Mouse (Mus musculus): ENCODE data around the gene Gphn. TPM values are rescaled to one million over a fixed set of nuclear protein-coding genes. Genes with fewer than 3 reads are reported as not detected.
A peak's percentile ranks its signal among the peaks of the same experiment; 100 is the strongest.

Gene Gphn
- total RNA-seq, 1 experiment = 7.3 TPM

DNA sequence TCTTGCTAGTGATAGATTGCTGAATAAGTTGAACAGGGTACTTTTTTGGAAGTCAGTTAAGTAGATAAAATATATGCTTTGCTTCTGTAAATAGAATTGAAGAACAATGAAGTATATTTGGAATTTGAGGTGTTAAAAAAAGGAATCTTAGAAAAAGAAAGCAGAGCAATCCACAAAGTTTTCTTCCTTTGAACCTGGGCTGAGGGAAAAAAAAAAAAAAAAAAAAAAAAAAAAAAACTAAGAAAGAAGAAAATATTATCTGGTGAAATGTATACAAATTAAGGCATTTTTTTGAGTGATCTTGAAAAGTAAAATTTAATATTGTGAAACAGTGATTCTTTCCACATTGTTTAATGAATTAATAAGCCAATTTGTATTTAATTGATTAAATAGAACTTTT, 6.4 kb downstream of the Gphn start:
- in situ Hi-C loops (cut with MboI; ENCODE audit: low sequenced_read_pairs in 2 of 2, unreplicated experiment in 2 of 2) = no loop called here
- Histone ChIP-seq H3K27ac (ENCODE audit: insufficient read depth, low read depth, low read length, poor library complexity, severe bottlenecking) (no peak overlapping the region), H3K9ac (ENCODE audit: insufficient read depth, low read depth, low read length, poor library complexity, severe bottlenecking) (no peak overlapping the region), H3K9me3 (ENCODE audit: control insufficient read depth, insufficient read depth, low read depth, low read length) (no peaks in the 10 kb centered on the region), H3K36me3 (ENCODE audit: control insufficient read depth, insufficient read depth, low read length, poor library complexity, severe bottlenecking) (no peaks in the 10 kb centered on the region), H3K4me3 (ENCODE audit: insufficient read depth in 1 of 2, low read depth in 1 of 2, low read length in 2 of 2, poor library complexity in 1 of 2, severe bottlenecking in 1 of 2) (no peak overlapping the region), H3K4me1 (ENCODE audit: control insufficient read depth in 2 of 2, insufficient read depth in 2 of 2, low read length in 2 of 2, poor library complexity in 1 of 2) (no peaks in the 10 kb centered on the region)
- TF ChIP-seq HCFC1 (IDR thresholded peaks at IDR 0.05; ENCODE audit: borderline replicate concordance, insufficient read depth, low read length) = no peak
- DNase-seq (ENCODE audit: low read depth, low spot score) = no peak

DNA sequence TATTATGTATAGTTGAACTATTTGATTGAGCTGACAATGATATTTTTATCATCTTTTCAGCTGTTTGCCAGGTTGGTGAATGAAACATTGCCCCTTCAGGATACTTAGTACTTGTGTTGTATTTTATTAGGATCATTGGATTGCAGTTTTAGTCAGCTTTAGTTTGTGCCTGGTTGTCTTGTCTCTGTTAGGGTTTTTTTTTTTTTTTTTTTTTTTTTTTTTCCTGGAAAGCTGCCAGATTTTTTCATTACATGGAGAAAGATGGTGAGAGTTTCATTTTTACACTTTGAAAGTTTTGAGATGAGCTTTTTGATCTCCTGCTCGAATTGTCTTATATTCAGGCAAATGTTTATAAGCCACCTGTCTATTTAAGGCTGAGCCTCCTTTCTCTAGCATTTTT, 22.2 kb downstream of the Gphn start:
- in situ Hi-C loops (cut with MboI; ENCODE audit: low sequenced_read_pairs in 2 of 2, unreplicated experiment in 2 of 2) = no loop called here
- no peak for DNase-seq (ENCODE audit: low read depth, low spot score)
- no peaks in the 10 kb centered on the region for H3K9me3 ChIP-seq (ENCODE audit: control insufficient read depth, insufficient read depth, low read depth, low read length)
- TF ChIP-seq HCFC1 (IDR thresholded peaks at IDR 0.05; ENCODE audit: borderline replicate concordance, insufficient read depth, low read length) (no peak), ZNF384 (IDR thresholded peaks at IDR 0.05; ENCODE audit: low read depth, low read length) (peak; percentile 50; the same call in 1 of the 2 replicates)
- no peak overlapping the region for H3K27ac ChIP-seq (ENCODE audit: insufficient read depth, low read depth, low read length, poor library complexity, severe bottlenecking)
- H3K9ac ChIP-seq (ENCODE audit: insufficient read depth, low read depth, low read length, poor library complexity, severe bottlenecking) = no peak overlapping the region
- no peaks in the 10 kb centered on the region for H3K4me1 ChIP-seq (ENCODE audit: control insufficient read depth in 2 of 2, insufficient read depth in 2 of 2, low read length in 2 of 2, poor library complexity in 1 of 2)
- no peak overlapping the region for H3K4me3 ChIP-seq (ENCODE audit: insufficient read depth in 1 of 2, low read depth in 1 of 2, low read length in 2 of 2, poor library complexity in 1 of 2, severe bottlenecking in 1 of 2)
- no peaks in the 10 kb centered on the region for H3K36me3 ChIP-seq (ENCODE audit: control insufficient read depth, insufficient read depth, low read length, poor library complexity, severe bottlenecking)

DNA sequence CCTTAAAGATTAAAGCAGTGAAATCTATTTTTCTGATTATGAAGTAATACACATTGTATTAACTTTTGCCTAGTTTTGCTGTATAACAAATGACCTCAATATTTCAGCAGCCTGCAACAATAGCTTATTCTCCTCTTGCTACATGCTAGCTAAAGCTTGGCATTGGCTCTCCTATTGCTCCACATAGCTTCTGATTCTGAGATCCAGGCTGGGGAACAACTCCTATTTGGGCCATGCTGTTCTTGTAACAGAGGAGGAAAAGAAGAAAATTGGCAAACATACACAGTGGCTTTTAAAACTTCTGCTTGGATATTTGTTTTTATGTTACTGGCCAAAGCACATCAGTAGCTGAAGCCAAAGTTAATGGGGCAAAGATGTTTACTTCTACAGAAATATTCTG, 23.0 kb downstream of the Gphn start:
- H3K36me3 ChIP-seq (ENCODE audit: control insufficient read depth, insufficient read depth, low read length, poor library complexity, severe bottlenecking) = no peaks in the 10 kb centered on the region
- no peak for DNase-seq (ENCODE audit: low read depth, low spot score)

DNA sequence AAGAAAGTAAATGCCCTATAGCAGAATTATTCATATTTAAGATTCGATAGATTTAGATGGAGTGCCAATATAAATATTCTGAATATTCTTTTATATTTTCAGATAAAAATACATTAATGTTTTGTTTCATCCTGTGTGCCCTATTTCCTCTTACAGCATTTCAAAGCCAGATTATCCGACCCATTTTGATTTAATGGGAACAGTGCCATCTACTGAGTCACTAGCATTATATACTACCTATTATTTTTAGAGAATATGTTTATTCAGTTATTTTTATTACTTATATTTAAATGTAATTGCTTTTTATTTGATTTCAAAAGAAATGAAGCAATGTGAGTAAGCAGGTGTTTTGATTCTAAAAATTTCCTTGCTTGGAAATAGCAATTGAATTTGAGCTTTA, 51.2 kb downstream of the Gphn start:
- Histone ChIP-seq H3K9me3 (ENCODE audit: control insufficient read depth, insufficient read depth, low read depth, low read length) (no peaks in the 10 kb centered on the region), H3K36me3 (ENCODE audit: control insufficient read depth, insufficient read depth, low read length, poor library complexity, severe bottlenecking) (no peaks in the 10 kb centered on the region), H3K9ac (ENCODE audit: insufficient read depth, low read depth, low read length, poor library complexity, severe bottlenecking) (no peak overlapping the region), H3K27ac (ENCODE audit: insufficient read depth, low read depth, low read length, poor library complexity, severe bottlenecking) (no peak overlapping the region), H3K4me1 (ENCODE audit: control insufficient read depth in 2 of 2, insufficient read depth in 2 of 2, low read length in 2 of 2, poor library complexity in 1 of 2) (no peaks in the 10 kb centered on the region), H3K4me3 (ENCODE audit: insufficient read depth in 1 of 2, low read depth in 1 of 2, low read length in 2 of 2, poor library complexity in 1 of 2, severe bottlenecking in 1 of 2) (no peak overlapping the region)
- TF ChIP-seq ZC3H11A (IDR thresholded peaks at IDR 0.05; ENCODE audit: borderline replicate concordance, low read depth, low read length) = no peak
- no peak for TF ChIP-seq MAFK (IDR thresholded peaks at IDR 0.05; ENCODE audit: insufficient read depth, low read depth, low read length)
- TF ChIP-seq ZNF384 (IDR thresholded peaks at IDR 0.05; ENCODE audit: low read depth, low read length) = no peak
- no peak for TF ChIP-seq CHD2 (IDR thresholded peaks at IDR 0.05; ENCODE audit: low read depth, low read length)
- no peak for TF ChIP-seq HCFC1 (IDR thresholded peaks at IDR 0.05; ENCODE audit: borderline replicate concordance, insufficient read depth, low read length)
- in situ Hi-C loops (cut with MboI; ENCODE audit: low sequenced_read_pairs in 2 of 2, unreplicated experiment in 2 of 2) = no loop called here
- no peak for DNase-seq (ENCODE audit: low read depth, low spot score)

More for the DNA sequence above, 23.0 kb downstream of the Gphn start:
- H3K9me3 ChIP-seq (ENCODE audit: control insufficient read depth, insufficient read depth, low read depth, low read length) = no peaks in the 10 kb centered on the region
- no peak overlapping the region for H3K4me3 ChIP-seq (ENCODE audit: insufficient read depth in 1 of 2, low read depth in 1 of 2, low read length in 2 of 2, poor library complexity in 1 of 2, severe bottlenecking in 1 of 2)
- TF ChIP-seq CHD2 (IDR thresholded peaks at IDR 0.05; ENCODE audit: low read depth, low read length) = no peak
- no peak for TF ChIP-seq ZNF384 (IDR thresholded peaks at IDR 0.05; ENCODE audit: low read depth, low read length)
- TF ChIP-seq MAFK (IDR thresholded peaks at IDR 0.05; ENCODE audit: insufficient read depth, low read depth, low read length) = no peak
- no peak for TF ChIP-seq ZC3H11A (IDR thresholded peaks at IDR 0.05; ENCODE audit: borderline replicate concordance, low read depth, low read length)
- no peak for TF ChIP-seq HCFC1 (IDR thresholded peaks at IDR 0.05; ENCODE audit: borderline replicate concordance, insufficient read depth, low read length)
- in situ Hi-C loops (cut with MboI; ENCODE audit: low sequenced_read_pairs in 2 of 2, unreplicated experiment in 2 of 2) = no loop called here
- no peaks in the 10 kb centered on the region for H3K4me1 ChIP-seq (ENCODE audit: control insufficient read depth in 2 of 2, insufficient read depth in 2 of 2, low read length in 2 of 2, poor library complexity in 1 of 2)
- H3K9ac ChIP-seq (ENCODE audit: insufficient read depth, low read depth, low read length, poor library complexity, severe bottlenecking) = no peak overlapping the region
- H3K27ac ChIP-seq (ENCODE audit: insufficient read depth, low read depth, low read length, poor library complexity, severe bottlenecking) = no peak overlapping the region

DNA sequence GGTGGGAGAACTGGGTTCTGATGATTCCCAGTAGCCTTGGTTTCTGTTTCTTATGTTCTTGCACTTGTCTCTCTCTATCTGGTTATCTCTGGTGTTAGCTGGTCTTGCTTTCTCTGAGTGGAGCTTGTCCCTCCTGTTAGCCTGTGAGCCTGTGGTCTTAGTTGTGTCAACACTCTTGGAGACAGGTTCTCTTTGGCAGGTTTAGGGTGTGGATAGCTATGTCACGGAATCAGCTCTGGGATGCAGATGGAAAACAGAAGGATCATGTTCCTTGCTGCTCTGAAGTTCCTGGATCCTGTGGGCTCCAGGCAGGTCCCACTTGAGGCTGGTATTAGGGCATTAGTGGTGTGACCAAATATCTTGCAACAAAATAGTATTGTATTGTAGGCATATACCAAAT, 64.2 kb downstream of the Gphn start:
- TF ChIP-seq MAFK (IDR thresholded peaks at IDR 0.05; ENCODE audit: insufficient read depth, low read depth, low read length) = no peak
- TF ChIP-seq ZNF384 (IDR thresholded peaks at IDR 0.05; ENCODE audit: low read depth, low read length) = no peak
- TF ChIP-seq ZC3H11A (IDR thresholded peaks at IDR 0.05; ENCODE audit: borderline replicate concordance, low read depth, low read length) = no peak
- TF ChIP-seq CHD2 (IDR thresholded peaks at IDR 0.05; ENCODE audit: low read depth, low read length) = no peak
- TF ChIP-seq HCFC1 (IDR thresholded peaks at IDR 0.05; ENCODE audit: borderline replicate concordance, insufficient read depth, low read length) = no peak
- Histone ChIP-seq H3K9ac (ENCODE audit: insufficient read depth, low read depth, low read length, poor library complexity, severe bottlenecking) (no peak overlapping the region), H3K36me3 (ENCODE audit: control insufficient read depth, insufficient read depth, low read length, poor library complexity, severe bottlenecking) (no peaks in the 10 kb centered on the region), H3K9me3 (ENCODE audit: control insufficient read depth, insufficient read depth, low read depth, low read length) (no peaks in the 10 kb centered on the region), H3K27ac (ENCODE audit: insufficient read depth, low read depth, low read length, poor library complexity, severe bottlenecking) (no peak overlapping the region), H3K4me3 (ENCODE audit: insufficient read depth in 1 of 2, low read depth in 1 of 2, low read length in 2 of 2, poor library complexity in 1 of 2, severe bottlenecking in 1 of 2) (no peak overlapping the region), H3K4me1 (ENCODE audit: control insufficient read depth in 2 of 2, insufficient read depth in 2 of 2, low read length in 2 of 2, poor library complexity in 1 of 2) (no peaks in the 10 kb centered on the region)
- in situ Hi-C loops (cut with MboI; ENCODE audit: low sequenced_read_pairs in 2 of 2, unreplicated experiment in 2 of 2) = no loop called here
- no peak for DNase-seq (ENCODE audit: low read depth, low spot score)

Measured in ES-E14 (cell line).